Mouse (Mus musculus) MEL (cell line): ENCODE data around the gene Dnajb8.

Source experiments
- MAFK ChIP-seq: IDR thresholded peaks from 2 replicates; pipeline ENCODE4 v1.6.1; 2011; ENCODE audit warnings: low read depth, mild to moderate bottlenecking, low read length, improper control_type of control experiment, borderline replicate concordance
- MEF2A ChIP-seq: IDR thresholded peaks from 2 replicates; pipeline ENCODE4 v1.6.1; 2014; ENCODE audit warnings: low read depth, mild to moderate bottlenecking, inconsistent platforms, low read length, improper control_type of control experiment; ENCODE audit not compliant: poor library complexity, insufficient replicate concordance, severe bottlenecking; ENCODE audit errors: extremely low read depth

- TF ChIP-seq MEF2A: no peak
- TF ChIP-seq MAFK: no peak
Measured at GRCm38 (mm10) chr6:88254082-88254481, 32.0 kb downstream of the Dnajb8 start.
